Mouse (Mus musculus) erythroblast, embryonic 14.5 days (primary cell): ENCODE data around the gene 1110008L16Rik.
"Not testable (repeated sequence)": the region's sequence is repeated elsewhere in the genome, so short reads cannot be mapped to it uniquely, and the experiment has no call there.

Source experiments
- GATA1 ChIP-seq: IDR thresholded peaks from 2 replicates; pipeline ENCODE4 v1.6.1; 2012; ENCODE audit warnings: low read length, inconsistent platforms, mixed read lengths
- TAL1 ChIP-seq: IDR thresholded peaks from 3 replicates; pipeline ENCODE4 v1.6.1; 2012; ENCODE audit warnings: low read length, inconsistent platforms, mixed read lengths

DNA sequence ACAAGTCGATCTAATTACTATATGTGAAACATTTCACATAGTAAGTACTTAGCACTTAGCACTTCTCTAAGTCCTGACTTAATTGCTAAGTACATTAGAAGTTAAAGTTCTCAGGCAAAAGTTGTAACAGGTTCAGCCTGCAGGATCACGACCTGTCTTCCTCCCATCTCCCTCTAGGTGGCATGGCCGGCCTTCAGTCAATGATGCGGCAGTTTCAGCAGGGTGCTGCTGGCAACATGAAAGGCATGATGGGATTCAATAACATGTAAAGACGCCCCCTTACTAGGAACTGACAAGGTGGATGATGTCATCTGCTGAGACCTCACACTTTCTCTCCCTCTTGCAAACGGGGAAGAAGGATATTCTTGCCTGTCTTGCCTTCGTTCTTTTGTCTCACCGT lies 37.4 kb upstream of the 1110008L16Rik start:
- not testable (repeated sequence) for TF ChIP-seq GATA1, TAL1
